Mouse (Mus musculus) hindbrain, embryonic 12.5 days (tissue): ENCODE data around the gene Spred3. TPM values are rescaled to one million over a fixed set of nuclear protein-coding genes. Genes with fewer than 3 reads are reported as not detected.
"Not testable (repeated sequence)": the region's sequence is repeated elsewhere in the genome, so short reads cannot be mapped to it uniquely, and the experiment has no call there.

Experiments
- ATAC-seq: fragments of 200-750 bp; cut with Nextera tagmentation; 2 replicates; pipeline ENCODE4 v1.8.0; 2017; ENCODE audit warnings: moderate TSS enrichment; ENCODE audit not compliant: low FRiP score
- H3K27ac ChIP-seq: fragments of 300-500 bp; sonication (generic); 2 replicates; pipeline ENCODE4 v1.5.1; 2016; ENCODE audit warnings: mild to moderate bottlenecking
- H3K27me3 ChIP-seq: fragments of 300-500 bp; sonication (generic); 2 replicates; pipeline ENCODE4 v1.6.1; 2016; ENCODE audit warnings: mild to moderate bottlenecking
- H3K36me3 ChIP-seq: fragments of 300-500 bp; sonication (generic); 2 replicates; pipeline ENCODE4 v1.6.1; 2016; ENCODE audit warnings: mild to moderate bottlenecking
- H3K4me1 ChIP-seq: fragments of 300-500 bp; sonication (generic); 2 replicates; pipeline ENCODE4 v1.6.1; 2016
- H3K4me2 ChIP-seq: fragments of 300-500 bp; sonication (generic); replicated peaks from 2 replicates; pipeline ENCODE4 v1.6.1; 2016; ENCODE audit warnings: mild to moderate bottlenecking
- H3K4me3 ChIP-seq: fragments of 300-500 bp; sonication (generic); 2 replicates; pipeline ENCODE4 v1.5.1; 2016; ENCODE audit warnings: mild to moderate bottlenecking
- H3K9ac ChIP-seq: fragments of 300-500 bp; sonication (generic); 2 replicates; pipeline ENCODE4 v1.6.1; 2016; ENCODE audit warnings: mild to moderate bottlenecking, moderate library complexity
- H3K9me3 ChIP-seq: fragments of 300-500 bp; sonication (generic); replicated peaks from 2 replicates; pipeline ENCODE4 v1.6.1; 2016; ENCODE audit warnings: mild to moderate bottlenecking
- WGBS: fragments of 180-500 bp; shearing (Covaris S2); methylation state at CpG from one replicate; pipeline ENCODE4 v1.1.7; 2016; 5-methylcytosine and 5-hydroxymethylcytosine counted together
- polyA plus RNA-seq: library from polyadenylated mRNA; unstranded; fragments of >200 nt; fragmentation: Nextera tagmentation; extraction: Ambion mirVana; gene quantifications from 2 replicates; pipeline ENCODE4 v1.2.1, GENCODE M21; 2016

Spred3 gene
- polyA plus RNA-seq, 1 experiment from 2014 or later: 5.9 TPM

- not testable (repeated sequence) for H3K4me1 ChIP-seq, H3K9ac ChIP-seq, H3K4me2 ChIP-seq, H3K36me3 ChIP-seq, ATAC-seq, H3K27ac ChIP-seq, H3K4me3 ChIP-seq, H3K9me3 ChIP-seq
- H3K27me3 ChIP-seq: peaks cover 26% of the 10 kb centered on the region
- WGBS: 86% methylated on average over 3 of the region's 4 CpGs
Measured at GRCm38 (mm10) chr7:29139237-29139636, 31.0 kb downstream of the Spred3 start.

- H3K4me2 ChIP-seq: no peak overlapping the region
- no peak overlapping the region for H3K9ac ChIP-seq
- 37% methylated on average over 16 of the region's 16 CpGs for WGBS
- no peak overlapping the region for H3K4me3 ChIP-seq
- no peak overlapping the region for H3K27ac ChIP-seq
- peaks cover 28% of the 10 kb centered on the region for H3K27me3 ChIP-seq
- no peaks in the 10 kb centered on the region for H3K36me3 ChIP-seq
- ATAC-seq: no peak
- peaks cover 9% of the 10 kb centered on the region; the same call in 1 of the 2 replicates for H3K4me1 ChIP-seq
- no peaks in the 10 kb centered on the region for H3K9me3 ChIP-seq
Measured at GRCm38 (mm10) chr7:29137429-29137828, 32.8 kb downstream of the Spred3 start.

DNA sequence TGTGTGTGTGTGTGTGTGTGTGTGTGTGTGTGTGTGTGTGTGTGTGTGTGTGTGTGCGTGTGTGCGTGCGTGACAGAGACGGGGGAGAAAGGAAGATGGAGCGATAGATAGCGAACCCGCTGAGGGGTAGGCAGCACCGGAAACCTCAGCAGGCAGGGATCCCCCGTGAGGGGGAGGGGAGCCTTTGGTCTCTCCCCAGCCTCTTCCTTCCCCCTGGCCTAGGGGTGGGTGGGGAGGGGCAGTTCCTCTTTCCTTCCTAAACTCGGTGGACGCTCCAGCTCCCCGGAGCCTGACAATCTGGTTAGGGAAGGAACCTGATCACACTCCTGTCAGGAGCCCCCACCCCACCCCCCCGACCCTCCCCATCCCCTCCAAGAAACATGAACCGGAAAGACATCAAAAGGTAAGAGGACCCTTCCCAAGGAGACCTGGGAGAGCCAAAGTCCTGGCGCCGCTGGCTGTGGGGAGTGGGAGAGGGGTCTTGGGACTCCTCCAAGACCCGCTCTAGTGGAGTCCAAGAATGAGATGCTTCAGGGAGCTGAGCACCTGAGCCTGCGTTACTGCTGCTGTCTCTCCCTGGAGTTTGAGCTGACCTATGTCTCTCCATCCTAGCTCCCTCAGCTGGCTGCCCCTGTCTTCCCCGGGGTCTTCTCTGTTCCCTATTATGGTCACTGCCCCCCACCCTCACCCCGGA is 35.4 kb downstream of the Spred3 start, which contains the start of gene Rasgrp4:
Gene Rasgrp4, plus strand, starts transcription at position 159 of the 694 bp plus-strand sequence.
- 1% methylated on average over 12 of the region's 20 CpGs for whole genome bisulfite sequencing
- no peaks in the 10 kb centered on the region for H3K9me3 ChIP-seq
- ATAC-seq: no peak
- H3K4me2 ChIP-seq: peak within 1 kb of the TSS; percentile 47
- H3K27me3 ChIP-seq: peaks cover 28% of the 10 kb centered on the region
- H3K4me1 ChIP-seq: peaks cover 9% of the 10 kb centered on the region; the same call in 1 of the 2 replicates
- no peak within 1 kb of the TSS; the same call in none of the 2 replicates for H3K9ac ChIP-seq
- H3K4me3 ChIP-seq: peak within 1 kb of the TSS; percentile 19
- H3K27ac ChIP-seq: no peak within 1 kb of the TSS
- H3K36me3 ChIP-seq: no peaks in the 10 kb centered on the region

DNA sequence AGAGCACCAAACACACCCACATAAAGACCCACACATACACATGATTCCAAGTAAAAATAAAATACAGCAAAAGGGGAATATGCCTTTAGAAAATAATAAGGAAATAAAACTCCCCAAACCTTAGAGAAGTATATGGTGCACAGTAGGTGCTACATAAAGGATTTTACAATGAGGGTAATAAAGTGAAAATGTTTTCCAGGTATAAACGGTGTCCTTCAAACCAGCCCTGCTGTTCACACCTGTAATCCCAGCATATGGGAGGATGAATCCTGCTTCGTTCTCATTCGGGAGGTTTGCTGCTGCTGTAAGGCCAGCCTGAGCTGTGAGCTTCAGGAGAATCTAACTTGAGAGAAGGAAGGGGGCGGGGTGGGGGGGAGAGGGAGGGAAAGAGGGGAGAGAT is 36.0 kb downstream of the Spred3 start:
- H3K4me1 ChIP-seq: peaks cover 9% of the 10 kb centered on the region; the same call in 1 of the 2 replicates

DNA sequence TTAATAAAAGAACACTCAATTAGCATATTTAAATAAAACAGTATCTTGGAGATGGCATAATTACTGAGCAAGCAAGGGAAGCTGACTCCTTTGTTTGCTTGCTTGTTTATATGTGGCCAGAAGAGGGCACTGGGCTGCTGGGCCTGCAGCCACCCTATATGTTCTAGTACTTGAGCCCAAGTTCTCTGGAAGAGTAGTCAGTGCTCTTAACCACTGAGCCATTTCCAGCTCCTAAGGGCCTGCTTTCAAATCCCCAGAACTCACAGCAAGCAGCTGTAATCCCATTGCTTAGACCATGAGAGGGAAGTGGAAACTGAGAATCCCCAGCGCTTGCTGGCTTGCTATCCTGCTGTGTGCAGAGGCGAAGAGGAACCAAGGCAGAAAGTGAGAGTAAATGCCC is 41.5 kb downstream of the Spred3 start:
- no peak for ATAC-seq
- WGBS: 47% methylated on average over 2 of the region's 2 CpGs
- Histone ChIP-seq H3K9ac (no peak overlapping the region), H3K9me3 (no peaks in the 10 kb centered on the region), H3K36me3 (no peaks in the 10 kb centered on the region), H3K4me1 (peaks cover 11% of the 10 kb centered on the region), H3K4me3 (no peak overlapping the region), H3K27ac (no peak overlapping the region), H3K4me2 (no peak overlapping the region), H3K27me3 (no peaks in the 10 kb centered on the region; the same call in 1 of the 2 replicates)

More for the DNA sequence above, 36.0 kb downstream of the Spred3 start:
- Histone ChIP-seq H3K4me2 (peak overlapping the region; percentile 47), H3K4me3 (peak overlapping the region; percentile 19), H3K9ac (no peak overlapping the region; the same call in 1 of the 2 replicates), H3K9me3 (no peaks in the 10 kb centered on the region), H3K27ac (no peak overlapping the region), H3K27me3 (peaks cover 28% of the 10 kb centered on the region), H3K36me3 (no peaks in the 10 kb centered on the region)
- ATAC-seq: no peak
- WGBS: 8% methylated on average over 4 of the region's 4 CpGs

- Histone ChIP-seq H3K27ac (no peak overlapping the region), H3K9me3 (no peaks in the 10 kb centered on the region), H3K4me2 (no peak overlapping the region), H3K4me1 (peaks cover 11% of the 10 kb centered on the region), H3K36me3 (no peaks in the 10 kb centered on the region), H3K9ac (no peak overlapping the region), H3K27me3 (no peaks in the 10 kb centered on the region; the same call in 1 of the 2 replicates), H3K4me3 (no peak overlapping the region)
- no peak for ATAC-seq
- WGBS: 37% methylated on average over 7 of the region's 7 CpGs
Measured at GRCm38 (mm10) chr7:29126173-29126915, 43.9 kb downstream of the Spred3 start.

GRCm38 (mm10) chr7:29124970-29125369 is 45.2 kb downstream of the Spred3 start, which contains the start of gene Ryr1:
Gene Ryr1 (minus strand): TSS chr7:29125179.
- ATAC-seq: peak; percentile 67; the same call in 1 of the 2 replicates
- peak within 1 kb of the TSS; percentile 36 for H3K4me3 ChIP-seq
- H3K27ac ChIP-seq: no peak within 1 kb of the TSS
- WGBS: 0% methylated on average over 16 of the region's 16 CpGs
- no peaks in the 10 kb centered on the region for H3K9me3 ChIP-seq
- no peaks in the 10 kb centered on the region for H3K36me3 ChIP-seq
- no peaks in the 10 kb centered on the region; the same call in 1 of the 2 replicates for H3K27me3 ChIP-seq
- peak within 1 kb of the TSS; percentile 68 for H3K4me2 ChIP-seq
- H3K9ac ChIP-seq: peak within 1 kb of the TSS; percentile 47; the same call in 1 of the 2 replicates
- H3K4me1 ChIP-seq: peaks cover 11% of the 10 kb centered on the region

GRCm38 (mm10) chr7:29123531-29124358 is 46.5 kb downstream of the Spred3 start:
- Histone ChIP-seq H3K4me1 (peaks cover 11% of the 10 kb centered on the region), H3K9me3 (no peaks in the 10 kb centered on the region), H3K27me3 (no peaks in the 10 kb centered on the region; the same call in 1 of the 2 replicates), H3K27ac (no peak overlapping the region), H3K4me2 (peak overlapping the region; percentile 68; the same call in 1 of the 2 replicates), H3K36me3 (no peaks in the 10 kb centered on the region), H3K9ac (no peak overlapping the region), H3K4me3 (no peak overlapping the region)
- ATAC-seq: no peak
- 57% methylated on average over 5 of the region's 5 CpGs for WGBS

DNA sequence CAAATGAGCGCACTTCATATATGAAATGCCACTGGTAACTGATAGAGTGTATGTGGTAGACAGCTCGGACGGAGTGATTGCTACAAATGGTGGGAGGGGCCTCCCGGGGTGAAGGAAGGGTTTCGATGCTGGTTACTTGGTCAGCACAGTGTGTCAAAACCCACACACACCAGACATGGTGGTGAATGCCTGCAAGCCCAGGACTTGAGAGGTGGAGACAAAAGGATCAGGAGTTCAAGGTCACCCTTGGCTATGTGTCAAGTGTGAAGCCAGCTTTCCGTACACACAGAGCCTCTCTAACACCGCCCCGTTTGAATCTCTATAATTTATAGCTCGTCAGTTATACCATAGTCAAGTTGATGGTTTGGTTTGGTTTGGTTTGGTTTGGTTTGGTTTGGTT is 47.4 kb downstream of the Spred3 start:
- WGBS: 93% methylated on average over 9 of the region's 9 CpGs
- no peak overlapping the region for H3K4me2 ChIP-seq
- H3K4me3 ChIP-seq: no peak overlapping the region

GRCm38 (mm10) chr7:29119526-29119925 is 50.7 kb downstream of the Spred3 start:
- 79% methylated on average over 1 of the region's 1 CpGs for WGBS
- ATAC-seq: no peak

More for the DNA sequence above, 47.4 kb downstream of the Spred3 start:
- no peaks in the 10 kb centered on the region for H3K36me3 ChIP-seq
- no peak overlapping the region for H3K27ac ChIP-seq
- no peak for ATAC-seq
- H3K27me3 ChIP-seq: no peaks in the 10 kb centered on the region; the same call in 1 of the 2 replicates
- H3K4me1 ChIP-seq: peaks cover 14% of the 10 kb centered on the region
- H3K9ac ChIP-seq: no peak overlapping the region
- H3K9me3 ChIP-seq: no peaks in the 10 kb centered on the region

DNA sequence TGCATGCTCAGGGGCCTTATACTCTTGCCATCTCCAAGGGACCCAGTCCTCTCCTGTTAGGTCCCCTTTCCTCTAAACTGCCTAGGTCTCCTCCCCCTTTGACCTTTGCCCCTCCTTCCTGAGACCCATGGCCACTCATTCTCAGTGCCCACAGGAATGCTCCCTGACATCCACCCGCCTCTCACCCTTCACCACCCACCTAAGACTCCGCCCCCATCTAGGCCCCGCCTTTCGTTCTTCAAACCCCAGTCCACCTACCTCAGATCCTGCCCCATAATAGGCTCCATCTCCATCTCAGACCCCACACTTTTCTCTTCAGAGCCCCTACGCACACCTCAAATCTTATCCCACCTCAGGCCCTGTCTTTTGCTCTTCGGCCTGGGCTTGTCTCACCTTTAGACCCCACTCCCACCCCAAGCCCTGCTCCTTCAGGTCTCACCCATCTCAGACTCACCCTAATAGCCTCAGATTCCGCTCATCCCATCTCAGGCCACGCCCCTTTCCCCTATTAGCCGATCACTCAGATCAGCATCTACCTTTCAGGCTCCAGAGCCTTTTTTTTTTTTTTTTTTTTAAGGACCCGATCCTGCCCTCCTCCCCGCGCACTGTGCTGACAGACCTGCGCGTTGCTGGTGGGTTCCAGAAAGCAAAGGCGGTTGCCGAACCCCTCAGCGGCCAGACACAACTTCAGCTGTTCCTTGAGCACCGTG is 51.9 kb downstream of the Spred3 start:
- Histone ChIP-seq H3K36me3 (no peaks in the 10 kb centered on the region), H3K4me2 (no peak overlapping the region), H3K4me1 (0 out of 2 replicates have a peak, but pooled peaks cover 3% of the 10 kb centered on the region), H3K27ac (no peak overlapping the region), H3K4me3 (no peak overlapping the region), H3K9me3 (no peaks in the 10 kb centered on the region), H3K9ac (no peak overlapping the region), H3K27me3 (no peaks in the 10 kb centered on the region)
- no peak for ATAC-seq
- 14% methylated on average over 18 of the region's 18 CpGs for WGBS

More at GRCm38 (mm10) chr7:29119526-29119925, 50.7 kb downstream of the Spred3 start:
- no peak overlapping the region for H3K9ac ChIP-seq
- H3K4me2 ChIP-seq: no peak overlapping the region
- H3K4me1 ChIP-seq: peaks cover 8% of the 10 kb centered on the region; the same call in 1 of the 2 replicates
- H3K4me3 ChIP-seq: no peak overlapping the region
- H3K9me3 ChIP-seq: no peaks in the 10 kb centered on the region
- H3K36me3 ChIP-seq: no peaks in the 10 kb centered on the region
- no peaks in the 10 kb centered on the region; the same call in 1 of the 2 replicates for H3K27me3 ChIP-seq
- H3K27ac ChIP-seq: no peak overlapping the region
